Mouse (Mus musculus) testis, postnatal 10 days (tissue): ENCODE data around the gene Skap2.

Experiments used
- DNase-seq: peaks from one replicate; pipeline ENCODE4 v3.0.0; 2021; ENCODE audit warnings: low spot score

Skap2 gene

DNA sequence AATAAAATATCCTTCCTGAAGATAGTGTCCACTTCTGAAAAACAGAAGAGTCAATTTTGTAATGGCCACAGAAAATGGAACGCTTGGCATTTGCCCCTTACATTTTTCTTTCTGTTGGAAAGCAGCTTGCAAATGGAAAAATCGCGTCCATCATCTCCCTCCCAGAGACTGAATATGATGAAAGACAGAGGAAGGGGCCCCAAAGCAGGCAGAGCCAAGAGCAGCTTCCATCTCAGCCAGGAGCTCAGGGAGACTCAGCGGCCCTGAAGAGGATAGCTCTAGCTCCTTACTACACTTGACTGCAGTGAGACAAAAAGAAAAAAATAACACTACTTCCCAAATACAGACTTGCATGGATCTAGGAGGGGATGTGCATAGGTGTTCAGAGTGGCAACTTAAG is 122.5 kb downstream of the Skap2 start:
- DNase-seq = no peak

DNA sequence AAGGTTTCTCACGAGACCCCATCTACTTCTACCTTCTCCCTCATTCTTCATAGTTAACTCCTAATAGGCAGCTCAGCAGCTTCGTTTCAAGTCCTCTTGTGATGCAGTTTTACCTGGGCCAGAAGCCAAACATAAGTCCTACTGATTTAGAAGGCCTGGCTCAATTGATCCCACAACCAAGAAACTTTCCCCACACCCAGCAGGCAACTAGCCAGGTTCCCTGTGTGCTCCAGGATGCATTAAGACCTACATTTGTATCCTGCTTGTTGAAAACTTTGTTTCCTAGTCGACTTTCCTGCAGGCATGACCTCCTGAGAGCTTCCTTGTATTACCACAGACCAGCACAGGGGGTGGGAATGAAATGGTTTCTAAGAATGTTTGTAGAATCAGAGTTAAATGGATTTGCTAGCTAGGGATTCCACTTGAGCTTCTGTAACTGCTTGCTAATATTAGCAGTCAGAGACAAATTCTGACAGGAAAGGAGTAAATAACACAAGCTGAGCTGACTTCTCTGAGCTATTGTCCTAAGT is 125.4 kb downstream of the Skap2 start:
- peak; percentile 52 for DNase-seq

DNA sequence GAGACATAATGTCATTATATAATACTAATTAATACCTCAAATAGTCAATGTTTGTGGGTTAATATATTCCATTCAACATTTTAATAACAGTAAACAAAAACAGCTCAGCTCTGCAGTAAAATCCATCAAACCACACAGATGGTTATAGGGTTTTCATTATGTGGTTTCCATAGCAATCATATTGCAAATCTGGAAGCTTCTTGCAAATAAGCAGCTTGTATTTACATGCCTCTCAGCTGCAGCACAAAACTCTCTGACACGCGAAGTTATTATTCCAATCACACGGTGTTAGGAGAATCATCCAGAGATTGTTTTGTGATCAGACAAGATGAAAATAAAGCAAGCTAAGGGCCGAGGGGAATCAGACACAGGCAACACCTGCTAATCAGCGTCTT is 129.5 kb downstream of the Skap2 start:
- DNase-seq = no peak

DNA sequence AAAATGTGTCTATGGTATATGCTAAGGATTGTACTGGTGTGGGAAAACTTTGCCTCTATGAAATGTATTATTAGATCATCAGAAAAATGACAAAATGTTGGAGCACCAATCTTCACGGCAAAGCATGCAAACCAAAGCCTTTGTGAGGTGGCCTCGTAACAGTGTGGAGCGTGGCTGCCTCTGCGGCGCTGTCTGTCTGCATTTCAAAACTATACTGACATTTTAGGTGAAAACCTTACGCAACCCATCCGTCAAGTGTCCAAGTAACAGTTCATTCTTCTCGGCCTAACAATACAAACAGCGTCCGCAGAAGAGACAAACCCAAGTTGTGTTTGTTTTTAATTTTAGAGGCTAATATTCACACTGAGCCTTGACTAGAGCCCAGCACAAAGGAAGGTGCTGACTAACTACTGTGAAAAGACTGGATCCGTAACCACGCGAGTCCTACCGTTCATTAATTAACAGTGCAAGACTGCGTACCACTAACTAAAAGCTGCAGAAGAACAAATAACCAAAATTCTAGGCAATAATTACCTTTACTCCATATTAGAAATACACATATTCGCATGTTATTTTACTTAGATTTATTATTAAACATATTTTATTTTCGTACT is 130.0 kb downstream of the Skap2 start:
- DNase-seq = no peak

DNA sequence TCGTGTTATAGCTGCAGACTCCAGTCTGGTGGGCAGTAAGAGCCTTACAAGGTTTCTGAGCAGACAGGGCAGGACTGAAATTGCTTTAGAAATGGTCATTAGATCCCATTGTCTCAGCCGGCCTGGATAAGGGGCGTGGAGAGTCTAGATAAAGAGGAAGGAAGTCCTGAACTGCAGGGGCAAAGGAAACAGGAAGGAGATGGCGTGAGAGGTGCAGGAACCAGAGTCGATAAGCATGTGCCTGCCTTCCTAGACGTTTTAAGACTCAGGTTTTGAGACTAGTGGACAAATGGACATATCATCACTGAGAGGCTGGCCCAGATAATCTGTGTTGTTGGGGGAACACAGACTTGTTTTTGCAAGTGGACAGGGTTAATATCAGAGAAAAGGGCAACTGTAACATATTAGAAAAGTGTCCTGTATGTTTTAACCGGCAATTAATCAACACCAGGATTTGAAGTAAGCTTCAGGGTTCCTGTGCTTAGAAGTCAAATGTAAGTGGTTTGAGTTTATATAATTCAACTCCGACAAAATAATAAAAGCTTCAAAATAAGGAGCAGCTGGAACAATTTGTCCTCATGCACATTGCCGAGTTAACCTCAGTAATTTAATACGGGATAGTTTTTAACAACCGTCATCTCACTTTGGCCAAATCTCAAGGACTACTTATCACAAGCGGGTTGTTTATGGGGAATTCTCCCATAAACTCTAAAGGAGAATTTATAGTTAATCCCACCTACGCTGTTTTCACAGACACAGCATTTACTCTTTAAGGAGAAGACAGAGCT is 131.0 kb downstream of the Skap2 start:
- DNase-seq = no peak

DNA sequence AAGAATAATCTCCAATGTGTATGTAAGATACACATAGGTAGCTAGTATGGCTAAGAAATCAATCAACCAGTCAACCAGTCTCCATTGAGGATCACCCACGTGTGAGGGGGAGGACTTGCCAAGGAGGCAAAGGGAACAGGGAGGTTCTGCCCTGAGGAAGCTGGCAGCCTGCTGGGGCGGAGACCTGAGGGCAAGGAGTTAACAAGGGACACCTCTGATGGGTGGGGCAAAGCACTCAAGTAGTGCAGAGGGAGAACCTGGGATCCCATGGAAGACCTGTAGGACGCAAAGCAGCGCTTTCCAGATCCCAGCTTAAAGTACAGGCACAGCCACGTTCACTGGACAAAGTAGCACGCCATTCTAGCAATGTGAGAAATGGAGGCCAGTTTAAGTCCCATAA is 131.6 kb downstream of the Skap2 start:
- DNase-seq = no peak

DNA sequence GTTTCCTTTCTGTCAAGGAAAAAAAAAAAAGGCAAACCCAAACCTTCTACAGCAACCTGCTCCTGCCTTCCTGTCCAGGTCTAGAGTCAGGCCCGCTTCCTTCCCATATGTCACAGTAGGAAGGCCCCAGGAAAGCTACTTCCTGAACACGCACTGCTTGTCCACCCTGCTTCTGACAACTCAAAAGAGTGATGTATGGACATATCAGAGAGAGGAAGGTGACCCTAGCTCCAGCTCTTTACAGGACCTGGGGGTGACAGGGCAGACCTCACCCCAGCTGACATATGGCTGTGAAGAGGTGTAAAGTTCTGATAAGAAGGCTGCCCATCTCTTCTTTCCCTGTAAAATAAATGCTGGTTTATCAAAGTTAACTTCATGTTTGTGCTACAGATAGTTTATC is 133.8 kb downstream of the Skap2 start:
- no peak for DNase-seq

DNA sequence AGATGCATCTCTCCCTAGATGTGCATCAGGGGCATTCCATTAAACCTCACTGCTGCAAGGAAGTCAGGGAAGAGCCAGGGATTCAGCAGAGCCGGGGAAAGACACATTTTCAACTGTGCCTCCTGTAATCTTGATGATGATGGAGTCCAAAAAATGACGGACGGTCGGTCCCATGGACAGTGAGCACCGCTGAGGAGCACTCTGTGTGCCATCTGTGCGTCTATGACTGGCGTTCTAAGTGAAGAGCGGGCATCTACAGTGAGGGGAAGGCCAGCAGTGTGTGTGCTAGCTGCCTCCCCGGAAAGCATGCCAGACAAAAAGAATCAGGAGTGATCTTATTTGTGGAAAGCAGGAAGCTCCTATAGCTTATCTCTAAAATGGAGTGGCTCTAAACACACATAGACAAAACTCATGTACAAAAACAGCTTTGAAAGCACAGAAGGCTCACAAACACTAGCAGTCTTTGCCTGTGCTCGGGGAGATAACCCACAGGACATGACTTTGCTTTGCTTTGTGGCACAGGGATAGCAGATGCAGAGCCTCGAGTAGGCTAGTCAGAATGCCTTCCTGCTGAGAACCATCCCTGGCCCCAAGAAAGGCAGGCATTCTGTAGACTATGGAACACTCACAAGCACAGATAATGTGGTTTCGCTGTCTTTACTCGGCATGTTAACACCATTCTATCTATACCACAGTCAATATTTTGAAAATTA is 135.4 kb downstream of the Skap2 start:
- DNase-seq = no peak

DNA sequence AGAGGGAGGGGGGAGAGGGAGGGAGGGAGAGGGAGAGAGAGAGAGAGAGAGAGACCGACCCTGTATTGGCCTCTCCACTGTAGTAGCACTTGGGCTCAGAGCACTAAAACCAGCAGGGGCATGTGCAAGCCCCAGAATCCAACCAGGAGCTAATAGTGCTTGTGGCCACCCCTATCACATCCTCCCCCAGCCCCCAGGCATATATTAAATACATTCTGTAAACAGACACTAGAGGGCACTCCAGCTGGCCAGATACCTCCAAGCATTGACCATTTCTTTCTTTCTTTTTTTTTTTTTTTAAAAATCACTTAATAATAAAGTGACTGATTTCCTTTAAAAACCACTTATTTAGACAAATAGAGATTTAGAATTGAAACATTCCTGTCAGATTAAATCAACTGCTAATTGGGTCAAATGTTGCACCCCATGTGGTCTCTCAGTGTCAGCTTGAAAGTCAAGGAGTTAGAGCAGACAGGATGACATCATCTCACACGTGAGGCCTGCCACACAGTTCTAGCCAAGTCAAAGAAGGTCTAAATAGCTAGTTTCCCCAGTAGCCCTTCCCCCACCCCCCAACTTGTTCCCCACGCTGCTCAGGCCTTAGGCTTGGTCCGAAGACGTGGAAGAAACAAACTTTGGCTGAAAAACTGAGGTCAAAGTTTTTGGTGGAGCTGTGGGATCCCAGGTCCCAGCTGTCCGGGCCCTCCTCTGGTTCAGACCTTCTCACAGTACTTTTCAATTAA is 136.3 kb downstream of the Skap2 start:
- DNase-seq = no peak

DNA sequence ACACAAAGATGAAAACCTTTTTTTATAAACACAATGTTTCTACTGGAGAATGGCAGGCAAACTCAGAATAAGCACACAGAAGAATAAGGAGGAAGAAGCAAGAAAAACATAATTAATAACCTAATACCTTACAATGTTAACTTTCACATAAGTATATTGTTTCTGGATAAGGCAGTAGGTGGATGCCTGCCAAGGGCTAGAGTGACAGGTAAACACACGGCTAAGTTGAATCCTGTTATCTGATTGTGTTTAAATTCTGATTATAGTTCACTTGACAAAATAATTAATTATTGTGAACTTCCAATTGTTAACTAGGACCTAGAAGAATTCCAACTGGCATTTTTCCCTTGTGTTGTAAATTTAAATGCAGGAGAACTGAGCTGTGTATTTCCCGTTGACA is 138.3 kb downstream of the Skap2 start:
- no peak for DNase-seq

DNA sequence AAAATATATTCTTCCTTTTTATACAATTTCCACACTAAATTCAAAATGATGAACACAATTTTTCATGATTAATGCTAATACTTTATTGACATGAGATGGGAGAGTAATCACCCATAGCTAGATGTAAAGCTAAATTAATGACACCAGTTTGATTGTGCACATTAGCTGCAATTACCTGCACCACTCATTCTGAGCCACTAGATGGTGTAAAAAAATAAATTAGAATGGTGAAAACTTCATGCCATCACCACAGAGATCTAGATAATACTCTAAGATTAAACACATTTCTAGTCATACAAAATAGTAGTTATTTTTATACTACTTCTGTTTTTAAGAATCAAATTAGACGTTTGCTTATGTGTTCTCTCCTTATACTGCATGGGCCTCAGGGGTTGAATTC is 141.2 kb downstream of the Skap2 start:
- no peak for DNase-seq

DNA sequence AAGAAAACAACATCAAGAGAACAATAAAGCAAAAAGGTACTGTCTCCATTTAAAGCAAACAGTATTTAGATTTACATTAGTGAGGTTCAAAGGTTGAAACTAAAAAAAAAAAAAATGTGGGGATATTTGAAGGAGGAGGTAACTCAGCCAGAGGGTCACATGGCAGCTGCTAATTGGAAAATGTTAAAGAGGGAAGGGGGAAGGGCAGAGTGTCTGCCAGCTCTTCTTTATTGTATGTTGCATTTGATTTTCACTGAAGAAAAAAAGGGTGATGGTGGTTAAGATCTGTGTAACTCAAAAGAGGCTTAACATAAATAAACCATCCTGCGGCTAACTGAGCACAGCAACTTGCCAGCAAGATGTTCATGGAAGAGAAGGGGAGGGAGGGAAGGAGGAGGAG is 142.1 kb downstream of the Skap2 start:
- no peak for DNase-seq

DNA sequence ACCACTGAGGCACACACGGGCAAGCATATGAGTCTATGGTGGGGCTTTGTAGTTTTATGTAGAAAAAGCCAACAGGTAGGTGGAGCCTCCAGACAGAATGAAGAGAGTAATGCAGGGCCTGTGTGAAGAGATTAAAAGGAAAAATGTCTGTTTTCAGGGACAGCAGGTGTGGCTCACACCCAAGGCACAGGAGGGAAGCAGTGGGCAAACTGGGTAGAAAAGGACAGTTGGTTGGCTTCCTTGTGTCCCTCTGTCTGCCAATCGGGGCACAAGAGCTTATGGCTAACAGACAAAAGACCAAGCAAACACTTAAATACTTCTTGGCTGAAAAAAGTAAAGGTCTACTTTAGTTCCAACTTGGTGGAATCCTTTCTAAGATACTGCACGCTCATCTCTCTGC is 145.8 kb downstream of the Skap2 start:
- no peak for DNase-seq

DNA sequence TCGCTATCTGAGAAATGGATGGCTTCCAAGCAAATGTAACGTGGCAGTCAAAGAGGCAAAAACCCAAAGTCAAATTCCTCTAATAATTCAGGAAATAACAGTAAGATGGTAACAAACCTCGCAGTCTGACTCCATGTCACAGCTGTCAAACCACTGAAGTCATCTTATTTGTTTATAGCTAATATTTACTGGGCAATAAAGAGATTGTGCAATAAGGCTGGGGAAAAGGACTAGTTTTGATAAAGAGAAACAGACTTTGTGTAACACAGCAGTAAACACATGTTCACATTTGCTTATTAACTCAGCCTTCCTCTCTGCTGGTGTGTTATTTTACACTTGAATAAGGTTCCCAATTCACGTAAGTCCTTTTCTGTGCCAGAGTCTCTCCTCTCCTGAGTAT is 148.8 kb downstream of the Skap2 start:
- no peak for DNase-seq

DNA sequence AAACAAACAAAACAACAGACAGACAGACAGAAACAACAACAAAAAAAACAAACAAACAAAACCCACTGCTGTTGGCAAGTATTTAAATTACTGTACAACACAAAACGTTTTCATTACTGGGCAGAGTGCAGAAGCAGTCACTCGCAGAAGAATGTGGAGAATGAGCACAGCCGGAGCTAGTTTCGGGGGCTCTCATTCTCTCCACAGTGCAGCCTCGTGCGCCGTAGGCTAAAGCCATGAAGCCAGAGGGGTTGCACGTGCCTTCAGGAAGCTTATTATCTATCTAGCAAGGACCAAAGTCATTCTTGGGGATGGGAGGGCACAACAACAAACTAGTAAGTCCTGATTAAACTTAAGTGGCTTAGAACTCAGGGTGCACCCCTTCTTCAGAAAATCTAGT is 152.0 kb downstream of the Skap2 start:
- no peak for DNase-seq

DNA sequence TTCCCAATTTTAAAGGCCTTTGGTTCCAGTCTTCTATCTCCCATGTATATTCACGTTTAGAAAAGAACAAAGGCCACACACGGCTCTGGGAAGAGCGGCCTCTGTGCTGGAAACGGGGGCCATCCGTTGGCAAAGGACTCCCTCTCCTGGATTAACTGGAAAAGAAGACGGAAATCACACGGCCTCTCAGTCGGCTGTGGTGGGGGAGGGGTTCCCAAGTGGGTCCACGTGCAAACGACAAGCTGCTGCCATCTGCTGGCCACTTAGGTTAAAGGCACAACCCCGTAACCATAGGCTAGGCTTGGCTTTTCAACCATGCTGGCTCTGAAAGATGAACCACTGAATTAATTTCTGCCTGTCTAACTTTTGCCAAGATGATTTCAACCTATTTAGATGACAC is 154.5 kb downstream of the Skap2 start:
- DNase-seq = peak; percentile 98

DNA sequence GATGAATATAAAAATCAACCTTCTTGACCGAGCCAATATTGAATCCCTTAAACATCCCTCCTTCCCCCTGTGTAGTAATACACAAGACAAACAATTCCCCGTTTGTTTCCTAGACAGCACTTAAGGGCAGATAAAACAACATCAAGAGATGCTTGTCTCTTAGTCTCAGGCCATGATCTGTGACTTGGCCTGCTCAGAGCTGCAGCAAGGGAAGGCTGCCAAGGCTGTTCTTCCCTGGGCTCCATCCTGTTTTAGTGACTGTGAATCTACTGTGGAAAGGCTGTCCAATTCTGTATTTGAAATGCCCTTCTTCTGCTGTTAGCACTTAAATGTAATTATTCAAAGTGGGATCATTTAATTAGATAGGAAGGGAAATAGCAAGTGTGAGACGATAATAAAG is 159.1 kb downstream of the Skap2 start:
- DNase-seq = no peak

DNA sequence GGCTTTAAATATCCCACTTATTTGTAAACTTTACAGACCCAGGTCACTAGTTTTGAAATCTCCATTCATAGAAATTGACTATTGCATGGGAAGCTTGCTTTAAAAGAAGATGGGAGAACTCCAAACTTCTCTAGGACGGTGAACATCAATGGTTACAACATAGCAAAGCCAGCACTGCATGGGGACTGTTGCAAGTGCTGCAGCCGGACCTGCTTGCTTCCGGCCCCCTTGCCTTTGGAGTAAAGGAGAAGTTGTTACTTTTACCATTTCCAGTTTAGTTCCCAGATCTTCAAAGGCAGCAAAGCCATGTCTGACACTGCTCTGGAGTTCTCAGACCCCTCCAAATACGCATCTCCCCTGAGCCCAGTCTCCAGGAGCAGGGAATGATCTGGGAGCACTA is 159.7 kb downstream of the Skap2 start:
- no peak for DNase-seq

DNA sequence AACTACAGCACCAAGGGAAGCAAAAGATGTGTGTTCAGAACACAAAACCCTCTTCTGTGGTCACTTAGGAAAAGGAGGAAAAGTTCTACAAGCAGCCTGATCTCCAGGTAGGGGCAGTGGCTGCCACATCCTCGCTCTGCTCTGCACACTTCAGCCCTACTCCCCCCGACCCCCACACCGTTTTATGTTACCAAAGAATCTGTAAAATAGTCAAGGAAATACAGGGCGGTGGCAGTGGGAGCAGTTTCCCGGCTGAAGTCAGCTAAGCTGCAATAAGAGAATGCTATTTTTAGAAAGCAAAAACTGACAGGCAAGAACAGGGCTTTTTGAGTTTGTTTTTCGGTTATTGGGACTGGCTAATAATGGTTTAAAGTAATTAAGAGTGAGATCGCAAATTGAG is 160.8 kb downstream of the Skap2 start:
- DNase-seq = no peak

DNA sequence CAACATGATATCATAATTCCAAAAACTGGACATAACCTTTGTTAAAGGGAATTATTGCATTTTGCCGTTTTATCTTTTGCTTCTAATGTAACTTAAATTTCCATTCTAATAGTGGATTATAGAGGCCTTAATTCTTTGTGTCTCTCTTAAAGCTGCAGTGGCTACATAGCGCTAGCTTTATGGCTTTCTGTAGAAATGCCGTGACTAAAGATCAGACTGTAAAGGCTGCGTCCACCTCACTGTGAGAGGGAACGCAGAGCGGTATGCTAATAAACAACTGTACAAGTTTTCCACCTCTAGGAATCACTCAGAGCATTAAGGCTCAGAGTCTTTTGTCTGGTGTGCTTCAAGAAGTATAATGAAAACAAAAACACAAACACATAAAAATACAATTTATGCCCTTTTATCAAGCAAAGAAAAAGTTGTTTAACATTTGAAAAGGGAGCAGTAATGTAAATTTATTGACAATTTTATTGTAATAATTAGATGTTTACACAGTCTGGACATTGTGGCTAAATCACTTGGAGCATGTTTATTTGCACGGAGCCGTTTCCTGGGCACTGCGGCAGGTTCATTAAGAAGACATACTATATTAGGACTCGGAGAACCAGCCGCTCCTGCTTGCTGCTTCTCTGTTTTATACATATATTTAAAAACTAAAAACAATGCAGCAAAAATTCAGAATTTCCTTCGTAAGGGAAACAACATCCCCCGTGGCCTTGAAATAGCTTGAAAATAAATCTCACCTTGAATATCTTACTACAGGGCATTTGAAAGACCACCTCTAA is 162.1 kb downstream of the Skap2 start:
- DNase-seq = no peak

DNA sequence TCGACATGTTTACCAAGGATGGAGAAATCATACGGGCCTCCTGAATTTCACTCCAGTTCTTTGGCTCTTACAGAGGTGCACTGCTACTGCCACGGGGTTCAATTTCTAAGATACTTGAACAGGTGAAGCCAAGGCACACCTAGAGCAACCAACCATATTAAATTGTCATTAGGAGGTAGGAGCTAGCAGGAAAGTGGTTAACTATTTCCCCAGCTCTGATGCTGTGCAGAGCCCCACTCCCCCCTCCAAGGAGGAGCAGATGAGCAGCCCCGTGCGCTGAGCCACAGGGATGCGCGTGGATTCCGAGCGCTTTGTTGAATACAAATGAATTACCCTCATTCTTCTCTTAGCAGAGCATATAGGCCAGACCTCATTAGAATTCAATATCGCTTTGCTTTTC is 162.8 kb downstream of the Skap2 start:
- DNase-seq = no peak

DNA sequence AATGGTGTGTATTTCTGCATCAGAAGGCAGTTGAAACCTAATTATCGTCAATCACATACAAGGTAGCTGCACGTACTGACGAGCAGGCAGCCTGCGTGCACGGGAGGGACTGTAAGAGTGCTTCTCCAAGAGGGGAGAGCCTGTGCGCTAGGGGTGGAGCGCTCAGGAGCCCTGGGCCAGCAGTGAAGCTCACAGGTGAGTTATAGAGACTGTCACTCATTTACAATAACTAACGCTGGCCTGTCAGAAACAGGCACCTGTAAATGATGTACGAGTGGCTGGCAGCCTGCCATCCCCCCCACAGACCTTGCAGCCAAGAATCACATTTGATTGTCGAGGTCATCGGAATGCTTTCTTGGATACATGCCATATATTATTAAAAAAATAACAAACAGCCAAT is 168.2 kb downstream of the Skap2 start:
- DNase-seq = peak; percentile 64
